ENCODE assay signal across 20 mouse cellular contexts in genomic region chr13:81667713-81668112, GRCm38 (mm10). TPM values are rescaled to one million over a fixed set of nuclear protein-coding genes. Genes with fewer than 3 reads are reported as not detected.
DNase-seq lines count a peak whose midpoint lies in the region; TF ChIP-seq lines count a peak whose summit lies in the region.
"Had no signal": no experiment of that assay in that cellular context is flagged by ENCODE, and none has a peak within 500 bp of the region (broad histone marks: within the 10 kb centered on the region; RNA-seq: fewer than 3 reads in every experiment).

No protein-coding gene starts in this region.

- peaks cover 46 to 65% of the 10 kb centered on the region in 2 experiments for H3K36me3 ChIP-seq in CH12.LX (replicated peaks in 1 of 2; ENCODE audit: control insufficient read depth in 1 of 2, insufficient read depth in 1 of 2, low read length in 1 of 2)

- no peak for TF ChIP-seq CTCF in CH12.LX (conservative IDR thresholded peaks at IDR 0.05 in 1 of 2, IDR thresholded peaks at IDR 0.05 in 1 of 2; ENCODE audit: low read depth in 2 of 2, low read length in 2 of 2)

- in situ Hi-C loops in CH12.LX (cut with MboI; ENCODE audit: low pct_ligation_motif_present, low pct_unique_long_range_greater_than_20kb, low sequenced_read_pairs): no loop called here

- dilution Hi-C loops in CH12.LX (cut with MboI; ENCODE audit: extremely low pct_ligation_motif_present, extremely low pct_unique_long_range_greater_than_20kb, low sequenced_read_pairs): no loop called here

- H3K27ac ChIP-seq in CH12.LX (ENCODE audit: insufficient read depth, low read depth): no peak overlapping the region
- H3K27ac ChIP-seq: embryonic facial prominence, embryonic 10.5 days; embryonic facial prominence, embryonic 12.5 days; forebrain, embryonic 13.5 days; forebrain, embryonic 15.5 days had no signal

- peak; percentile 63; the same call in 1 of the 2 replicates for TF ChIP-seq EP300 in CH12.LX (IDR thresholded peaks at IDR 0.05; ENCODE audit: low read length)

- no peak for TF ChIP-seq RAD21 in CH12.LX (IDR thresholded peaks at IDR 0.05; ENCODE audit: low read depth, low read length)

- H3K4me3 ChIP-seq in CH12.LX (replicated peaks in 1 of 3; ENCODE audit: low read depth in 2 of 3, low read length in 2 of 3, poor library complexity in 1 of 3): no peak overlapping the region
- H3K4me3 ChIP-seq: embryonic facial prominence, embryonic 10.5 days; embryonic facial prominence, embryonic 12.5 days; forebrain, embryonic 13.5 days; forebrain, embryonic 15.5 days had no signal

- no peak overlapping the region for H3K9ac ChIP-seq in CH12.LX (ENCODE audit: insufficient read depth, low read depth)
- H3K9ac ChIP-seq: embryonic facial prominence, embryonic 12.5 days; forebrain, embryonic 13.5 days; forebrain, embryonic 15.5 days; forebrain, postnatal 0 days had no signal

- H3K27me3 ChIP-seq in CH12.LX (replicated peaks): no peaks in the 10 kb centered on the region
- H3K27me3 ChIP-seq: embryonic facial prominence, embryonic 12.5 days; forebrain, embryonic 13.5 days; forebrain, embryonic 15.5 days; Patski had no signal

- no peak for TF ChIP-seq POLR2A in CH12.LX (IDR thresholded peaks at IDR 0.05; ENCODE audit: low read depth, low read length)

- no peaks in the 10 kb centered on the region for H3K9me3 ChIP-seq in CH12.LX (replicated peaks; ENCODE audit: low read length)
- H3K9me3 ChIP-seq: embryonic facial prominence, embryonic 10.5 days; embryonic facial prominence, embryonic 12.5 days; forebrain, embryonic 13.5 days; forebrain, embryonic 15.5 days; G1E had no signal

- no peak overlapping the region for H3K4me2 ChIP-seq in CH12.LX (ENCODE audit: insufficient read depth, low read depth, poor library complexity, severe bottlenecking)
- H3K4me2 ChIP-seq: embryonic facial prominence, embryonic 12.5 days; forebrain, embryonic 13.5 days; forebrain, embryonic 15.5 days had no signal

- peaks cover 2 to 16% of the 10 kb centered on the region in 2 experiments; a peak in 2 of 4 replicates for H3K4me1 ChIP-seq in CH12.LX (ENCODE audit: control insufficient read depth in 1 of 2, insufficient read depth in 2 of 2)
- H3K4me1 ChIP-seq: embryonic facial prominence, embryonic 10.5 days; embryonic facial prominence, embryonic 12.5 days; forebrain, embryonic 13.5 days had no signal

- no peaks in the 10 kb centered on the region for H3K79me2 ChIP-seq in CH12.LX (replicated peaks; ENCODE audit: control insufficient read depth, extremely low read depth, insufficient read depth, poor library complexity, severe bottlenecking)

- DNase-seq in heart, adult 11 months: peak; percentile 48
- no peak for DNase-seq in heart, adult 8-10 months (ENCODE audit: low spot score)
- peak; percentile 35 for DNase-seq in CH12.LX (ENCODE audit: extremely low read depth)
- DNase-seq in brain, adult 2 months (ENCODE audit: low read depth, low spot score): peak; percentile 29
- no peak for DNase-seq in urinary bladder, adult 18-20 months (ENCODE audit: low spot score in 2 of 2)
- DNase-seq: adrenal gland, adult 8-10 months; adrenal gland, postnatal 14 days; adrenal gland, postnatal 36 days; cerebellum, adult 11 months; cerebellum, adult 18-20 months; cerebellum, adult 8-10 months; cerebellum, adult 9-11 months; cerebellum, postnatal 25 days; forebrain, postnatal 0 days had no signal

TF ChIP-seq in CH12.LX, 34 proteins besides CTCF, POLR2A, EP300 and RAD21:
- TF ChIP-seq BHLHE40 (IDR thresholded peaks at IDR 0.05; ENCODE audit: low read depth, low read length) (0 out of 2 replicates have a peak, but pooled peaks have one; percentile 29), RCOR1 (conservative IDR thresholded peaks at IDR 0.05; ENCODE audit: low read depth, low read length) (0 out of 2 replicates have a peak, but pooled peaks have one; percentile 27), TCF12 (IDR thresholded peaks at IDR 0.05; ENCODE audit: low read depth, low read length) (no peak), ETS1 (conservative IDR thresholded peaks at IDR 0.05; ENCODE audit: low read depth, low read length) (peak; percentile 43), TBP (conservative IDR thresholded peaks at IDR 0.05; ENCODE audit: low read depth, low read length) (no peak)

RNA-seq across cellular contexts. Expression of gene Lysmd3, which starts 10.2 kb away (rescaled TPM):
- total RNA-seq in heart, adult 8-10 months (2022): 10 to 100 TPM; 11.9 to 15.0 (median 14.2) TPM
- total RNA-seq in CH12.LX (2012; rRNA removed) (12.4 and 15.1 TPM in 2 replicates), CH12.LX (2014; rRNA removed) (17.7 and 19.7 TPM in 2 replicates)
- polyA plus RNA-seq in CH12.LX (2012; ENCODE audit: insufficient read length, low read depth): 7.3 and 9.0 TPM in 2 replicates

RNA-seq across cellular contexts. Expression of gene Adgrv1, which starts 34.8 kb away (rescaled TPM):
- total RNA-seq in heart, adult 8-10 months (2022): under 1 TPM; 0.05 to 0.38 (median 0.30) TPM
- total RNA-seq in CH12.LX (2012; rRNA removed) (0.13 and 0.17 TPM in 2 replicates), CH12.LX (2014; rRNA removed) (0.26 and 0.44 TPM in 2 replicates)
- 0.27 and 0.31 TPM in 2 replicates for polyA plus RNA-seq in CH12.LX (2012; ENCODE audit: insufficient read length, low read depth)
- polyA plus RNA-seq: G1E had no signal

RNA-seq across cellular contexts. Expression of gene Polr3g, which starts 43.1 kb away (rescaled TPM):
- 1 to 10 TPM; 4.3 to 5.9 (median 5.4) TPM for total RNA-seq in heart, adult 8-10 months (2022)
- total RNA-seq in CH12.LX (2012; rRNA removed) (19.1 and 22.0 TPM in 2 replicates), CH12.LX (2014; rRNA removed) (51.2 and 52.5 TPM in 2 replicates)
- polyA plus RNA-seq in CH12.LX (2012; ENCODE audit: insufficient read length, low read depth): 45.2 and 54.0 TPM in 2 replicates

RNA-seq across cellular contexts. Expression of gene Mblac2, which starts 43.4 kb away (rescaled TPM):
- 1 to 10 TPM; 4.8 to 7.6 (median 6.3) TPM for total RNA-seq in heart, adult 8-10 months (2022)
- total RNA-seq in CH12.LX (2012; rRNA removed): 0.38 and 0.42 TPM in 2 replicates
- total RNA-seq in CH12.LX (2014; rRNA removed): 0.54 and 0.71 TPM in 2 replicates
- 0.13 and 0.74 TPM in 2 replicates for polyA plus RNA-seq in CH12.LX (2012; ENCODE audit: insufficient read length, low read depth)

Comparison
In these comparisons a context has a peak if more than half of its experiments do, and no peak if none do; other contexts are left out.
1. DNase-seq: peak in heart, adult 11 months (single experiment), CH12.LX (single experiment) and brain, adult 2 months (single experiment); none in heart, adult 8-10 months (single experiment) and urinary bladder, adult 18-20 months (0 of 2).